Mouse (Mus musculus) lung, postnatal 0 days (tissue): Measurements from ENCODE around the gene Chst14. TPM values are rescaled to one million over a fixed set of nuclear protein-coding genes. Genes with fewer than 3 reads are reported as not detected.

Experiments used
- ATAC-seq: fragments of 200-750 bp; cut with Nextera tagmentation; 2 replicates; pipeline ENCODE4 v1.8.0; 2017; ENCODE audit warnings: moderate library complexity
- DNase-seq: peaks from one replicate; pipeline ENCODE4 v3.0.0-alpha.2; 2016; ENCODE audit warnings: low spot score
- H3K27ac ChIP-seq: fragments of 300-500 bp; sonication (generic); 2 replicates; pipeline ENCODE4 v1.5.1; 2014; ENCODE audit warnings: antibody characterized with exemption, mild to moderate bottlenecking, low read length, mixed read lengths
- H3K27me3 ChIP-seq: fragments of 300-500 bp; sonication (generic); replicated peaks from 2 replicates; pipeline ENCODE4 v1.6.1; 2014; ENCODE audit warnings: low read length, mixed read lengths; ENCODE audit not compliant: insufficient read depth
- H3K36me3 ChIP-seq: fragments of 300-500 bp; sonication (generic); 2 replicates; pipeline ENCODE4 v1.6.1; 2014; ENCODE audit warnings: low read length, mixed read lengths; ENCODE audit not compliant: insufficient read depth
- H3K4me1 ChIP-seq: fragments of 300-500 bp; sonication (generic); 2 replicates; pipeline ENCODE4 v1.6.1; 2014; ENCODE audit warnings: antibody characterized with exemption, low read depth, low read length, mixed read lengths; ENCODE audit not compliant: insufficient read depth
- H3K4me2 ChIP-seq: fragments of 300-500 bp; sonication (generic); replicated peaks from 2 replicates; pipeline ENCODE4 v1.6.1; 2014; ENCODE audit warnings: low read depth, mild to moderate bottlenecking, low read length, moderate library complexity, mixed read lengths
- H3K4me3 ChIP-seq: fragments of 300-500 bp; sonication (generic); 2 replicates; pipeline ENCODE4 v1.5.1; 2014; ENCODE audit warnings: low read depth, low read length
- H3K9ac ChIP-seq: fragments of 300-500 bp; sonication (generic); replicated peaks from 2 replicates; pipeline ENCODE4 v1.6.1; 2014; ENCODE audit warnings: low read depth, mild to moderate bottlenecking
- H3K9me3 ChIP-seq: fragments of 300-500 bp; sonication (generic); 2 replicates; pipeline ENCODE4 v1.6.1; 2016; ENCODE audit warnings: low read length, mixed read lengths
- CTCF ChIP-seq: IDR thresholded peaks from 2 replicates; pipeline ENCODE4 v1.5.1; 2016; ENCODE audit warnings: antibody characterized with exemption, mild to moderate bottlenecking
- EP300 ChIP-seq: IDR thresholded peaks from 2 replicates; pipeline ENCODE4 v1.6.1; 2016; ENCODE audit warnings: antibody characterized with exemption, mild to moderate bottlenecking, control low read depth
- WGBS: fragments of 180-500 bp; shearing (Covaris S2); extraction: QIAGEN DNeasy Blood & Tissue Kit; methylation state at CpG from one replicate; pipeline ENCODE4 v1.1.7; 2014; 5-methylcytosine and 5-hydroxymethylcytosine counted together
- polyA plus RNA-seq: library from polyadenylated mRNA; unstranded; fragments of >200 nt; fragmentation: Nextera tagmentation; extraction: Ambion mirVana; gene quantifications from 2 replicates; pipeline ENCODE4 v1.2.1, GENCODE M21; 2015

Gene Chst14
- polyA plus RNA-seq, 1 experiment from 2014 or later, result 20.8 TPM

GRCm38 (mm10) chr2:118891173-118891572 is 35.1 kb upstream of the Chst14 start:
- Histone ChIP-seq H3K9ac (no peak overlapping the region), H3K4me3 (no peak overlapping the region), H3K27me3 (peaks cover 6% of the 10 kb centered on the region; the same call in 1 of the 2 replicates), H3K9me3 (no peaks in the 10 kb centered on the region), H3K36me3 (no peaks in the 10 kb centered on the region), H3K4me2 (no peak overlapping the region), H3K4me1 (no peaks in the 10 kb centered on the region), H3K27ac (no peak overlapping the region)
- TF ChIP-seq EP300, result no peak
- TF ChIP-seq CTCF, result no peak
- WGBS, result 83% methylated on average over 4 of the region's 4 CpGs
- ATAC-seq (no peak), DNase-seq (no peak)

DNA sequence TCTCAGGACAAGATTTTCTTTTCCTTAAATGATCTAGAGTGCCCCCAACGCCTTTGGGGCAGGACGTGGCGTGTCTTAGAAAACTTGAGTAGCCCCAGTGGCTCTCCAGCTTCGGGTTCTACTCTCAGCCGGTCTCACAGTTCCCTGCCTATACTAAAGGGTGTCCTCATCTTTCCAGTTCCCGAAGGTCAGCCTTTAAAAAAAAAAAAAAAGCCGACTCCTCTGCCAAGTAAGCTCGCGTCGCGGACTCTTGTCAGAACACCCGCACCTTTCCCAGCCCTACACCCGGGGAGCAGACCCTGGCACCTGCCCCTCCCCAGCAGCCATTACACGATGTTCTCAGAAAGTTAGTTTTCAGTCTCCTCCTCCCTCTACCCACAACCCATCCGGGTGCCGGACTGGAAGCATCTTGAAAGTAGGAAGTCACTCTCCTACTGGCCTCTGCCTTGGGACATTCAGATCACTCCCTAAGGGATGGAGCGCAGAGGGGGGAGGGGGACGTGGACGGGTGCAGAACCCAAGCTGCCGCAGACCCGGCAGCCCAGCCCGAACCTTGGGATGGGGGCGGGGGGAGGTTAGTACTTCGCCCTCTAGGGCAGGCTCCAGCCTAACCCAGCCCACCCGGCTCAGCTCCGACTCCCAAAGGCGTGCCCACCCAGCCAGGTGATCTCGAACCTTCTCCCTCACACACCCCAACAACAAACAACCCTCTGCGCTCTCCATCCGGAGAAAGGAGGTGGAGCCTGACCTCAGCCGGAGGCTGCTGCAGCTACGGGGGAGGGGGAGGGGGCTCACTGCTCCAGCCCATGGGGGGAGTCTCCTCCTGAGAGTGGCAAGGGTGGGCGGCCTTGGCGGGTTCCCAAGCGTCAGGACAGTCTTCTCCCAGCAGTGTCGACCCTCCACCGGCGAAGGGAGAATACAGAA is 30.0 kb upstream of the Chst14 start:
- no peak overlapping the region for H3K27ac ChIP-seq
- H3K36me3 ChIP-seq, result no peaks in the 10 kb centered on the region
- DNase-seq (peak; percentile 43), ATAC-seq (no peak)
- TF ChIP-seq EP300 (no peak), CTCF (no peak)
- no peaks in the 10 kb centered on the region for H3K9me3 ChIP-seq
- peaks cover 11% of the 10 kb centered on the region; the same call in 1 of the 2 replicates for H3K4me1 ChIP-seq
- WGBS, result 3% methylated on average over 31 of the region's 38 CpGs
- H3K4me2 ChIP-seq, result peak overlapping the region; percentile 79
- 0 out of 2 replicates have a peak overlapping the region, but pooled peaks have one; percentile 12 for H3K9ac ChIP-seq
- H3K27me3 ChIP-seq, result peaks cover 25% of the 10 kb centered on the region
- H3K4me3 ChIP-seq, result peak overlapping the region; percentile 37

DNA sequence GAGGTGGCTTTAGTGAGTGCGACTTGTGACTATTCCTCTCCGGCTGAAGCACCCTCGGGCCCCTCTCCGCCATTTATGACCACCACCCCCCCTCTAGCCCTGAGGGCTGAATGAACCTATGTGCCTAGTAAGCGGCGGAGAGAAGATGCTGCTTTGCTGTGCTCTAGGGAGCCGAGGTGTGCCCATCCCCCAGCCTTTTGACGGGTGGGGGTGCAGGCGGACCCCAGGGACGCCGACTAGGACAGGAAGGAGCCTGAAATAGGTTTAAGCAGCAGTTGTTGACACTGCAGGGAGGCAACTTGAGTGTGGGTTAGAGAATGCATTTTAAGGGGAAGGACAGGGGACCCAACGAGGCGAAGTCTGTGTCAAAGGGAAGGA is 29.4 kb upstream of the Chst14 start:
- Histone ChIP-seq H3K36me3 (no peaks in the 10 kb centered on the region), H3K4me2 (peak overlapping the region; percentile 79), H3K4me3 (peak overlapping the region; percentile 37), H3K27me3 (peaks cover 25% of the 10 kb centered on the region), H3K27ac (no peak overlapping the region), H3K4me1 (peaks cover 11% of the 10 kb centered on the region; the same call in 1 of the 2 replicates), H3K9ac (0 out of 2 replicates have a peak overlapping the region, but pooled peaks have one; percentile 12), H3K9me3 (no peaks in the 10 kb centered on the region)
- DNase-seq (no peak), ATAC-seq (no peak)
- TF ChIP-seq CTCF, result no peak
- 0% methylated on average over 13 of the region's 13 CpGs for WGBS

GRCm38 (mm10) chr2:118897392-118897791 is 28.9 kb upstream of the Chst14 start:
- H3K4me2 ChIP-seq, result peak overlapping the region; percentile 79; the same call in 1 of the 2 replicates
- no peaks in the 10 kb centered on the region for H3K36me3 ChIP-seq
- ATAC-seq, result no peak
- WGBS, result 3% methylated on average over 7 of the region's 7 CpGs
- H3K4me3 ChIP-seq, result no peak overlapping the region
- no peak overlapping the region for H3K27ac ChIP-seq
- H3K4me1 ChIP-seq, result peaks cover 11% of the 10 kb centered on the region; the same call in 1 of the 2 replicates
- peaks cover 22% of the 10 kb centered on the region for H3K27me3 ChIP-seq
- TF ChIP-seq CTCF (no peak), EP300 (no peak)
- H3K9me3 ChIP-seq, result no peaks in the 10 kb centered on the region
- no peak overlapping the region for H3K9ac ChIP-seq
- DNase-seq, result no peak

- DNase-seq (no peak), ATAC-seq (no peak)
- H3K9me3 ChIP-seq, result no peaks in the 10 kb centered on the region
- TF ChIP-seq CTCF (no peak), EP300 (no peak)
- H3K4me2 ChIP-seq, result no peak overlapping the region
- H3K4me3 ChIP-seq, result no peak overlapping the region
- WGBS, result 3% methylated on average over 11 of the region's 11 CpGs
- no peaks in the 10 kb centered on the region for H3K36me3 ChIP-seq
- H3K27ac ChIP-seq, result no peak overlapping the region
- H3K9ac ChIP-seq, result no peak overlapping the region
- peaks cover 11% of the 10 kb centered on the region; the same call in 1 of the 2 replicates for H3K4me1 ChIP-seq
- peaks cover 19% of the 10 kb centered on the region for H3K27me3 ChIP-seq
Measured at GRCm38 (mm10) chr2:118897808-118898207, 28.5 kb upstream of the Chst14 start.

DNA sequence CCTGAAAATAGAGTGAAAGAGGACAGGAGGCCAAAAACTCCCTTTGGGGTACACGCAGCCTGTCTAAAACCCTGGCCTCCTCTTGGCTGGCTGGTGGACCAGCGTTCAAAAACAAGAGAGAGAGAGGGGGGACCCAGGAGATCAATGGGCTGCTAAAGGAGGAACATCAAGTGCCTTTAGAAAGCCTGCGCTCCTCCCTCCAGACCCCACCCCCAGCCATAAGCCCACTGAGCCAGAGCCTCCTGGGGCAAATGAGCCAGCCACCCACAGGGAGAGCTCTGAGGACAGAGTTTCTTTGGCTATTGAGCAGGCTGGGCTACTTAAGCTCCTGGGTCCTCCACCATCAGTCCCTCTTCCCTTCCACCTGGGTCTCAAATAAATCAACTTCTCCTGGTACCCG is 27.5 kb upstream of the Chst14 start:
- ATAC-seq, result no peak
- no peaks in the 10 kb centered on the region for H3K9me3 ChIP-seq
- H3K9ac ChIP-seq, result no peak overlapping the region
- no peak overlapping the region for H3K4me2 ChIP-seq
- H3K27ac ChIP-seq, result no peak overlapping the region
- peaks cover 19% of the 10 kb centered on the region for H3K27me3 ChIP-seq
- 9% methylated on average over 3 of the region's 4 CpGs for WGBS
- peaks cover 17% of the 10 kb centered on the region; the same call in 1 of the 2 replicates for H3K4me1 ChIP-seq
- no peaks in the 10 kb centered on the region for H3K36me3 ChIP-seq
- no peak for DNase-seq
- no peak overlapping the region for H3K4me3 ChIP-seq
- TF ChIP-seq CTCF (no peak), EP300 (no peak)
